Mouse (Mus musculus): ENCODE data around the gene Rhebl1.

Gene Rhebl1

GRCm38 (mm10) chr15:98871916-98872888 lies 22.1 kb downstream of the Rhebl1 start:
- CTCF ChIA-PET, result interaction anchor here (0.6 to 0.8 kb wide), 5 partner anchors 36 to 152 kb away, joined by 3 to 12 read pairs (median 5); partner anchors contain the start of gene Tuba1b

- CTCF ChIA-PET, result no interaction called here
Measured at GRCm38 (mm10) chr15:98871070-98871915, 23.0 kb downstream of the Rhebl1 start, which contains the start of gene Kmt2d. Kmt2d (minus strand) TSS chr15:98871204.

- CTCF ChIA-PET, result interaction anchor here (0.6 kb wide), 2 partner anchors 81 to 925 kb away, joined by 4 to 9 read pairs; no protein-coding TSS in a partner anchor
Measured at GRCm38 (mm10) chr15:98870179-98871069, 23.9 kb downstream of the Rhebl1 start.

GRCm38 (mm10) chr15:98869342-98870178 lies 24.8 kb downstream of the Rhebl1 start:
- CTCF ChIA-PET, result interaction anchor here (0.6 kb wide), 2 partner anchors 82 to 924 kb away, joined by 4 to 9 read pairs; no protein-coding TSS in a partner anchor

GRCm38 (mm10) chr15:98868346-98869063 lies 25.8 kb downstream of the Rhebl1 start:
- CTCF ChIA-PET, result interaction anchor here (0.6 kb wide), 1 partner anchor 19 kb away, joined by 3 read pairs; no protein-coding TSS in a partner anchor

GRCm38 (mm10) chr15:98867321-98867720 lies 27.0 kb downstream of the Rhebl1 start:
- CTCF ChIA-PET, result no interaction called here

GRCm38 (mm10) chr15:98866501-98866900 lies 27.8 kb downstream of the Rhebl1 start:
- CTCF ChIA-PET, result interaction anchor here (0.5 kb wide), 1 partner anchor 34 kb away, joined by 4 read pairs; no protein-coding TSS in a partner anchor

- CTCF ChIA-PET, result no interaction called here
Measured at GRCm38 (mm10) chr15:98865771-98866170, 28.6 kb downstream of the Rhebl1 start.

- CTCF ChIA-PET, result no interaction called here
Measured at GRCm38 (mm10) chr15:98864951-98865350, 29.4 kb downstream of the Rhebl1 start.

GRCm38 (mm10) chr15:98863451-98863958 lies 30.8 kb downstream of the Rhebl1 start:
- CTCF ChIA-PET, result no interaction called here

GRCm38 (mm10) chr15:98861701-98862410 lies 32.5 kb downstream of the Rhebl1 start:
- CTCF ChIA-PET, result no interaction called here

- CTCF ChIA-PET, result no interaction called here
Measured at GRCm38 (mm10) chr15:98860921-98861320, 33.4 kb downstream of the Rhebl1 start.

- CTCF ChIA-PET, result no interaction called here
Measured at GRCm38 (mm10) chr15:98859319-98860043, 34.9 kb downstream of the Rhebl1 start.

GRCm38 (mm10) chr15:98854214-98854613 lies 40.1 kb downstream of the Rhebl1 start:
- CTCF ChIA-PET, result interaction anchor here (0.9 kb wide), 1 partner anchor 128 kb away, joined by 4 read pairs; no protein-coding TSS in a partner anchor

GRCm38 (mm10) chr15:98853161-98853937 lies 41.0 kb downstream of the Rhebl1 start:
- CTCF ChIA-PET, result no interaction called here

- CTCF ChIA-PET, result no interaction called here
Measured at GRCm38 (mm10) chr15:98852733-98853132, 41.6 kb downstream of the Rhebl1 start.

- CTCF ChIA-PET, result interaction anchor here (0.7 kb wide), 1 partner anchor 15 kb away, joined by 5 read pairs; no protein-coding TSS in a partner anchor
Measured at GRCm38 (mm10) chr15:98852071-98852470, 42.3 kb downstream of the Rhebl1 start.
